Mouse (Mus musculus) C2C12 (cell line): ENCODE results near the gene Acot5. TPM values are rescaled to one million over a fixed set of nuclear protein-coding genes. Genes with fewer than 3 reads are reported as not detected.
"Not testable (repeated sequence)": the region's sequence is repeated elsewhere in the genome, so short reads cannot be mapped to it uniquely, and the experiment has no call there.

Experiments used
- H3K27me3 ChIP-seq: one replicate; pipeline ENCODE4 v1.6.1; 2011; ENCODE audit not compliant: control insufficient read depth, insufficient read depth, insufficient read length
- H3K36me3 ChIP-seq: one replicate; pipeline ENCODE4 v1.6.1; 2011; ENCODE audit not compliant: control insufficient read depth, insufficient read depth
- H3K4me3 ChIP-seq: one replicate; pipeline ENCODE4 v1.5.1; 2011; ENCODE audit warnings: mild to moderate bottlenecking, control low read depth; ENCODE audit not compliant: poor library complexity, insufficient read depth, severe bottlenecking
- H3K79me2 ChIP-seq: one replicate; pipeline ENCODE4 v1.6.1; 2011; ENCODE audit not compliant: control insufficient read depth, insufficient read depth
- H3K79me3 ChIP-seq: one replicate; pipeline ENCODE4 v1.6.1; 2011; ENCODE audit warnings: low read depth, control low read depth
- H3ac ChIP-seq: one replicate; pipeline ENCODE3; 2011; ENCODE audit warnings: low read depth; ENCODE audit not compliant: control insufficient read depth, insufficient read length
- CEBPB ChIP-seq: IDR thresholded peaks from one replicate; pipeline ENCODE4 v1.6.1; 2011; ENCODE audit warnings: low read depth, mild to moderate bottlenecking, control low read depth, moderate library complexity
- CTCF ChIP-seq: IDR thresholded peaks from one replicate; pipeline ENCODE4 v1.5.1; 2011; ENCODE audit not compliant: control insufficient read depth, insufficient read depth, insufficient read length
- FOSL1 ChIP-seq: IDR thresholded peaks from one replicate; pipeline ENCODE4 v1.8.0; 2011; ENCODE audit warnings: mild to moderate bottlenecking, low read length; ENCODE audit not compliant: poor library complexity, insufficient read depth, severe bottlenecking
- MAX ChIP-seq: IDR thresholded peaks from one replicate; pipeline ENCODE4 v1.6.1; 2011; ENCODE audit warnings: mild to moderate bottlenecking, control low read depth
- MYOD1 ChIP-seq: IDR thresholded peaks from one replicate; pipeline ENCODE4 v1.6.1; 2011; ENCODE audit warnings: low read depth; ENCODE audit not compliant: control insufficient read depth, insufficient read length
- MYOG ChIP-seq: IDR thresholded peaks from one replicate; pipeline ENCODE4 v1.6.1; 2011; ENCODE audit not compliant: control insufficient read depth, insufficient read length; ENCODE audit errors: extremely low read depth
- USF1 ChIP-seq: IDR thresholded peaks from one replicate; pipeline ENCODE4 v1.6.1; 2011; ENCODE audit warnings: low read depth, mild to moderate bottlenecking, control low read depth, moderate library complexity
- polyA plus RNA-seq: library from polyadenylated mRNA; unstranded; fragments of >200 nt; fragmentation: generic; extraction: Trizol; gene quantifications from one replicate; pipeline ENCODE4 v1.2.1, GENCODE M21; 2012; ENCODE audit warnings: missing spikeins

Gene Acot5
- polyA plus RNA-seq, 1 experiment = not detected

DNA sequence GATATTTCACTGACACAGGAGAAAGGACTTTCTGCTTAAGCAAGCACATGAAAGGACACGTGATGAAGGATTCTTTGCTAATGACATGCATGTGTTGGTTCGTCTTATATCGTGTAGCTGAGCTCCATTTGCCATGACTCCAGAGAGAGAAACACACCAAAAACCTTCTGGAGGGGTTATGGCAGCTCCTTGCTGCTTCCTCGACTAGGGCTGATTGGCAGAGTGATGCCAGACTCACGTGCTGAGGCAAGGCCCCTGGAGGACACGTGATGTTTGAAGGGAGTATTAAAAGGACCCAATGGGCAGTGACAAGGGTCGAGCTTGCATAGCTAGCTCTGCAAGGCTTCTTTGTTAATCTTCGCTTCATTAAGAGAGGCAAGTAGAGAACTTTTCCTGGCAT is 829 bp upstream of the Acot5 start:
- Histone ChIP-seq H3K79me3 (no peaks in the 10 kb centered on the region), H3K27me3 (peaks cover 36% of the 10 kb centered on the region), H3K36me3 (no peaks in the 10 kb centered on the region), H3K79me2 (no peaks in the 10 kb centered on the region), H3ac (no peak overlapping the region), H3K4me3 (no peak overlapping the region)
- no peak for TF ChIP-seq USF1
- no peak for TF ChIP-seq FOSL1

DNA sequence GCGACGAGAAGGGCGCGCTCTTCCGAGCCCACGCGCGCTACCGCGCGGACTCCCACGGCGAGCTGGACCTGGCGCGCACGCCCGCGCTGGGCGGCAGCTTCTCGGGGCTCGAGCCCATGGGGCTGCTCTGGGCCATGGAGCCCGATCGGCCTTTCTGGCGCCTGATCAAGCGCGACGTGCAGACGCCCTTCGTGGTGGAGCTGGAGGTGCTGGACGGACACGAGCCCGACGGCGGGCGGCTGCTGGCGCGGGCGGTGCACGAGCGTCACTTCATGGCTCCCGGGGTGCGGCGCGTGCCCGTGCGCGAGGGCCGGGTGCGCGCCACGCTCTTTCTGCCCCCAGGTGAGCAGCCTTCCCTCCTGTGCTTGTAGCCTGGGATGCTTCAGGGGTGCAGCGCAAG is 457 bp downstream of the Acot5 start:
- H3K27me3 ChIP-seq = peaks cover 40% of the 10 kb centered on the region
- H3K4me3 ChIP-seq, H3K79me3 ChIP-seq, H3ac ChIP-seq, H3K36me3 ChIP-seq, H3K79me2 ChIP-seq: not testable (repeated sequence)

DNA sequence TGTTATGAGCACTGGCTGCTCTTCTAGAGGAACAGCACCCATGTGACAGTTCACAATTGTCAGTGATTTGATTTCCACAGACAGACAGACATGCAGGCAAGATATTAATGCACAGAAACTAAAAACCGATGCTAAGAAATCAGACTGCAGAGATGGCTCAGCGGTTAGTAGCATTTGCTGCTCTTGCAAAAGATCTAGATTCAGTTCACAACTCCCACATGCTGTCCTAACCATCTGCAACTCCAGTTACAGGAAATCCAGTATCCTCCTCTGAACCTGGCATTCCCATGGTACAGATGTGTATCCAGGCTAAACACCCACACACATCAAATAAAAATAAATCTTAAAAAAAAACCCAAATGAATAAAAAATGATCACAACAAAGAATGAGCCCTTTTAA is 2.6 kb downstream of the Acot5 start:
- TF ChIP-seq CTCF = no peak
- TF ChIP-seq FOSL1 = no peak
- no peak for TF ChIP-seq USF1
- TF ChIP-seq MYOG = no peak
- TF ChIP-seq MYOD1 = no peak
- no peak for TF ChIP-seq CEBPB
- TF ChIP-seq MAX = no peak
- Histone ChIP-seq H3K27me3 (peaks cover 41% of the 10 kb centered on the region), H3K36me3 (no peaks in the 10 kb centered on the region), H3K79me2 (no peaks in the 10 kb centered on the region), H3ac (no peak overlapping the region), H3K4me3 (no peak overlapping the region), H3K79me3 (no peaks in the 10 kb centered on the region)

DNA sequence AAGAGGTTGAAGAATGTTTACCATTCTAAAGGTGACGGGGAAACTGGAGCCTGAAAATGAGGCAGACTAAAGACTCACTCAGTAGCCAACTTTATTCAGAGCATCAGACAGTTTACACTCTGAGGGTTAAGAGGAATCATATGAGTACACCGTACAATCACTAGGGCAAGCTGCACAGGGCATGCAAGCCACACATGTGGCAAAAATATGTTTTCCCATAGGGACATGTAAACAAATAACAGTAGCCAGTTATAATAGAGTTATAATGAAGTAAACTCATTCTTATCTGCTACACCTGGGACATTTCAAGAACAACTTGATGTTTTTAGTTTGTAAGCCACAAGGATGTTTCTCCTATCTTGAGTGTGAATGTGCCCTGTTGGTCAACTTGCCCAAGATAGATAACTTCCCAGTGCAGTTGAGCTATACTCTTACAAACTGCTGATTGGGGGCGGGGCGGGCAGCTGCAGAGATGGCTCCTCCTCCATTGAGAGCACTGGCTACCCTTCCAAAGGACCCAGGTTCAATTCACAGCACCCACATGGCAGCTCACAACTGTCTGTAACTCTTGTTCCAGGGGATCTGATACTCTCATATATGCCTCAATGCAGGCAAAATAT is 8.4 kb downstream of the Acot5 start:
- Histone ChIP-seq H3K4me3 (no peak overlapping the region), H3ac (no peak overlapping the region), H3K79me2 (no peaks in the 10 kb centered on the region), H3K36me3 (no peaks in the 10 kb centered on the region), H3K79me3 (no peaks in the 10 kb centered on the region), H3K27me3 (peaks cover 15% of the 10 kb centered on the region)
- no peak for TF ChIP-seq FOSL1
- no peak for TF ChIP-seq CTCF
- no peak for TF ChIP-seq CEBPB
- TF ChIP-seq MAX = no peak
- TF ChIP-seq MYOD1 = no peak
- no peak for TF ChIP-seq MYOG
- TF ChIP-seq USF1 = no peak

DNA sequence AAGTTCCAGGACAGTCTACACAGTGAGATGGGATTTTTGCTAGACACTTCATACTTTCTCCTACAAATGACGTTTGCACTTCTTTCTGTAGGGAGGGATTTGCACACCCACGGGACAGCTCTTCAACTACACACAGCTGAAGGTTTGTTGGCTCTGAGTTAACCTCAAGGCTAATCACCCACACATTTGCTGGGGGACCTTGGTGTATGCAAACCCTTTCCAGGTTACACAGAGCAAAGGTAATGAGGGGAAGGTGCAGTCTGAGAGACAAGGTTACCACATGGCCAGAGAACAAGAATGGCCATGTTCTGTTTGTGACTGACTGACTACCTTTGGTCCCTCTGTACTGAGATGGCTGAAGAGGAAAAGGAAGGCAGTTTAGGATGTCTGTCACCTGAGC is 14.7 kb downstream of the Acot5 start:
- H3K27me3 ChIP-seq = peaks cover 4% of the 10 kb centered on the region
- H3K36me3 ChIP-seq = no peaks in the 10 kb centered on the region
- TF ChIP-seq MAX (no peak), FOSL1 (no peak), CEBPB (no peak), MYOD1 (no peak), CTCF (no peak), MYOG (no peak), USF1 (no peak)
- H3ac ChIP-seq = no peak overlapping the region
- no peaks in the 10 kb centered on the region for H3K79me3 ChIP-seq
- no peaks in the 10 kb centered on the region for H3K79me2 ChIP-seq
- H3K4me3 ChIP-seq = no peak overlapping the region

DNA sequence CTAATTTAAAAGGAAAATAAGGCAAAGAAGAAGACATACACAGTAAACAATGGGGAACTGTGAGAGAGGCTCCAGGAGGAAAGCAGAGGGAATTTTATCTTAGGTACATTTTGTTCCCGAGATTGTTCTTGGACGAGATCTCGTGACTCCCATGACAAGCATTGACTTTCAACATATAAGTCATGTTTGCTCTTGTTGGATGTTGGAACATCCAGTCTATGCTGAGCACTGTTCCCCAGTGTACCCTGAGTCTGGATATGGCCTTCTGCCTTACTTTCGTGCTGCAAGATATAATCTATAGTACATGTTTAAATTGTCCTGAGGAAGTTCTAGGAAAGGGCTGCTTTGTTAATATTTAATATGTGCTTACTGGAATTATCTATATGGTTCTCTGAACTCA is 15.5 kb downstream of the Acot5 start:
- Histone ChIP-seq H3ac (no peak overlapping the region), H3K4me3 (no peak overlapping the region), H3K79me3 (no peaks in the 10 kb centered on the region), H3K27me3 (peaks cover 4% of the 10 kb centered on the region), H3K36me3 (no peaks in the 10 kb centered on the region), H3K79me2 (no peaks in the 10 kb centered on the region)
- TF ChIP-seq MYOD1 (no peak), USF1 (no peak)

DNA sequence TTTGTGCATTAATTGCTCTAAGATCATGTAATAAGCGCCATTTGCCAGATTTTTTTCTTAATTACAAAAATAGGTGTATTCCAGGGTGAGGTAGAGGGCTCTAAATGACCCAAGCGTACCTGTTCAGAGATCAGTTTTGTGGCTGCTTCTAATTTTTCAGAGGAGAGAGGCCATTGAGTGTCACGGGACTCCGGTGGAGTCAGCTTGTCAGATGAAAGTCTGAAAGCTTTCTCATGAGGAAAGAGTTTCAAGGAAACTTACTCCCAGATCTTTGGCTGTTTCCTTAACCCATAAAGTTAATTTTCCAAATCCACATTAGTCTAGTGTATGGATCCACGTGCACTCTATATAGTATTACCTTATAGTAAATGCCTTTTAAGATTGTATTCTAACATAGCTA is 25.5 kb downstream of the Acot5 start:
- H3K36me3 ChIP-seq, H3K4me3 ChIP-seq: not testable (repeated sequence)

More for the DNA sequence above, 25.5 kb downstream of the Acot5 start:
- not testable (repeated sequence) for H3K79me3 ChIP-seq, H3ac ChIP-seq, H3K79me2 ChIP-seq, H3K27me3 ChIP-seq
